Mouse (Mus musculus): ENCODE measurements around the gene Carm1.

DNA sequence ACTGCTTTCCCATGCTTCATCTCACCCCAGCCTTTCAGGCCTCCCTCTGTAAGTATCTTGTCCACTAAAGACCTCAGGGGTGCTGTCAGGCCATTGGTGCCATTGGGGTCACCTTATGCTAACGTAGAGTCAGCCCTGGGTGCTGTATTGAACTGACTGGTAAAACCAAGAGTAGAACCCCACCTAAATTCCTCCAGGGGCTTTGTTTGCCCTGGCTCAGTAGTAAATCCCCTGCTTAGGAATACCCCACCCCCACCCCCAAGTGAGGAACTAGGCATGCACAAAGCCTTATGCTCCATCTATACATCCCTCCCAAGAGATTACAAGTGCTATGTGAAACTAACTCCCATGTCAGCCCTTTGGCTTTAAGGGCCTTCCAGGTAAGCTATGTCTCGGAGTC is 10.9 kb downstream of the Carm1 start:
- no peak for TF ChIP-seq CTCF (IDR thresholded peaks at IDR 0.05; ENCODE audit: extremely low read depth, insufficient read length, insufficient replicate concordance, low read depth, low read length)
- TF ChIP-seq POLR2A (IDR thresholded peaks at IDR 0.05; ENCODE audit: low read depth, low read length): no peak
